Mouse (Mus musculus): ENCODE results near the gene Gm17387. TPM values are rescaled to one million over a fixed set of nuclear protein-coding genes. Genes with fewer than 3 reads are reported as not detected.
A peak's percentile ranks its signal among the peaks of the same experiment; 100 is the strongest.

The Gm17387 gene
- not detected in 2 replicates for polyA plus RNA-seq (2012; rRNA removed)

- Histone ChIP-seq H3K4me1 (ENCODE audit: control insufficient read depth, insufficient read depth, low read length) (no peaks in the 10 kb centered on the region; the same call in 1 of the 2 replicates), H3K4me3 (replicated peaks; ENCODE audit: extremely low read depth, low read depth, low read length) (no peak within 1 kb of the TSS)
- TF ChIP-seq CTCF (IDR thresholded peaks at IDR 0.05; ENCODE audit: insufficient read depth, low read length) (no peak), POLR2A (IDR thresholded peaks at IDR 0.05; ENCODE audit: borderline replicate concordance, extremely low read depth, low read depth, low read length) (no peak)
- no peak for DNase-seq
- 99% methylated on average over 2 of the region's 2 CpGs for WGBS
Observed at GRCm38 (mm10) chr7:141028831-141029230, at the start of gene Gm17387. Gene Gm17387, plus strand, starts transcription at chr7:141029131.

- DNase-seq, result no peak
- Histone ChIP-seq H3K4me3 (replicated peaks; ENCODE audit: extremely low read depth, low read depth, low read length) (no peak overlapping the region), H3K4me1 (ENCODE audit: control insufficient read depth, insufficient read depth, low read length) (no peaks in the 10 kb centered on the region)
- WGBS, result 81% methylated on average over 8 of the region's 8 CpGs
- TF ChIP-seq POLR2A (IDR thresholded peaks at IDR 0.05; ENCODE audit: borderline replicate concordance, extremely low read depth, low read depth, low read length) (no peak), CTCF (IDR thresholded peaks at IDR 0.05; ENCODE audit: insufficient read depth, low read length) (no peak)
Observed at GRCm38 (mm10) chr7:140981704-140982103, 47.2 kb upstream of the Gm17387 start.

- DNase-seq, result no peak
- Histone ChIP-seq H3K4me1 (ENCODE audit: control insufficient read depth, insufficient read depth, low read length) (no peaks in the 10 kb centered on the region), H3K4me3 (replicated peaks; ENCODE audit: extremely low read depth, low read depth, low read length) (no peak overlapping the region)
- 80% methylated on average over 7 of the region's 7 CpGs for WGBS
- TF ChIP-seq CTCF (IDR thresholded peaks at IDR 0.05; ENCODE audit: insufficient read depth, low read length), result no peak
- TF ChIP-seq POLR2A (IDR thresholded peaks at IDR 0.05; ENCODE audit: borderline replicate concordance, extremely low read depth, low read depth, low read length), result no peak
Observed at GRCm38 (mm10) chr7:140982971-140983370, 46.0 kb upstream of the Gm17387 start.

GRCm38 (mm10) chr7:140987182-140988138 lies 41.5 kb upstream of the Gm17387 start:
- H3K4me3 ChIP-seq (replicated peaks; ENCODE audit: extremely low read depth, low read depth, low read length), result no peak overlapping the region
- WGBS, result 77% methylated on average over 17 of the region's 17 CpGs
- TF ChIP-seq CTCF (IDR thresholded peaks at IDR 0.05; ENCODE audit: insufficient read depth, low read length) (no peak), POLR2A (IDR thresholded peaks at IDR 0.05; ENCODE audit: borderline replicate concordance, extremely low read depth, low read depth, low read length) (no peak)
- DNase-seq, result no peak
- no peaks in the 10 kb centered on the region for H3K4me1 ChIP-seq (ENCODE audit: control insufficient read depth, insufficient read depth, low read length)

- DNase-seq, result no peak
- H3K4me3 ChIP-seq (replicated peaks; ENCODE audit: extremely low read depth, low read depth, low read length), result no peak overlapping the region
- WGBS, result 76% methylated on average over 4 of the region's 4 CpGs
- no peaks in the 10 kb centered on the region for H3K4me1 ChIP-seq (ENCODE audit: control insufficient read depth, insufficient read depth, low read length)
- TF ChIP-seq CTCF (IDR thresholded peaks at IDR 0.05; ENCODE audit: insufficient read depth, low read length) (no peak), POLR2A (IDR thresholded peaks at IDR 0.05; ENCODE audit: borderline replicate concordance, extremely low read depth, low read depth, low read length) (no peak)
Observed at GRCm38 (mm10) chr7:140989022-140989421, 39.9 kb upstream of the Gm17387 start.

DNA sequence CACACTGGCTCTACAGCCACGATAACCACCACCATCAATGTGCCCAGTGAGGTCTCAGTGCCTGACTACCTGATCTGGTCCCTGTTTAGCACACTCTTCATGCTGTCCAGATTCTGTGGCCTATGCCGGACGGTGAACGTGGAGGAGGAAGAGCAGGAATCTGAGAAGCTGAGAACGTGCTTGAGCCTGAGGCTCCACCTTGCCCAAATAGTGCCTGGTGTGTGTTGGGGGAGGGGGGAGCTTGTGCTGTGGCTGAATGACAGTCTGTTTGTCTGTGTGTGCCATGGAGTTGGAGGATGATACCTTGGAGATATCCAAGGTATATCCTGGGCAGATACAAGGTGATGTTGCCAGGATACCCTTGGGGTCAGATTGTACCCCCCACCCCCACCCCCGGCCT lies 38.7 kb upstream of the Gm17387 start:
- no peak for TF ChIP-seq CTCF (IDR thresholded peaks at IDR 0.05; ENCODE audit: insufficient read depth, low read length)
- TF ChIP-seq POLR2A (IDR thresholded peaks at IDR 0.05; ENCODE audit: borderline replicate concordance, extremely low read depth, low read depth, low read length), result no peak
- Histone ChIP-seq H3K4me1 (ENCODE audit: control insufficient read depth, insufficient read depth, low read length) (no peaks in the 10 kb centered on the region), H3K4me3 (replicated peaks; ENCODE audit: extremely low read depth, low read depth, low read length) (no peak overlapping the region)
- DNase-seq, result no peak
- whole genome bisulfite sequencing, result 52% methylated on average over 6 of the region's 6 CpGs

- Histone ChIP-seq H3K4me1 (ENCODE audit: control insufficient read depth, insufficient read depth, low read length) (no peaks in the 10 kb centered on the region), H3K4me3 (replicated peaks; ENCODE audit: extremely low read depth, low read depth, low read length) (no peak overlapping the region)
- 64% methylated on average over 5 of the region's 5 CpGs for WGBS
- DNase-seq, result no peak
- TF ChIP-seq CTCF (IDR thresholded peaks at IDR 0.05; ENCODE audit: insufficient read depth, low read length), result no peak
- TF ChIP-seq POLR2A (IDR thresholded peaks at IDR 0.05; ENCODE audit: borderline replicate concordance, extremely low read depth, low read depth, low read length), result no peak
Observed at GRCm38 (mm10) chr7:140990622-140991021, 38.3 kb upstream of the Gm17387 start.

DNA sequence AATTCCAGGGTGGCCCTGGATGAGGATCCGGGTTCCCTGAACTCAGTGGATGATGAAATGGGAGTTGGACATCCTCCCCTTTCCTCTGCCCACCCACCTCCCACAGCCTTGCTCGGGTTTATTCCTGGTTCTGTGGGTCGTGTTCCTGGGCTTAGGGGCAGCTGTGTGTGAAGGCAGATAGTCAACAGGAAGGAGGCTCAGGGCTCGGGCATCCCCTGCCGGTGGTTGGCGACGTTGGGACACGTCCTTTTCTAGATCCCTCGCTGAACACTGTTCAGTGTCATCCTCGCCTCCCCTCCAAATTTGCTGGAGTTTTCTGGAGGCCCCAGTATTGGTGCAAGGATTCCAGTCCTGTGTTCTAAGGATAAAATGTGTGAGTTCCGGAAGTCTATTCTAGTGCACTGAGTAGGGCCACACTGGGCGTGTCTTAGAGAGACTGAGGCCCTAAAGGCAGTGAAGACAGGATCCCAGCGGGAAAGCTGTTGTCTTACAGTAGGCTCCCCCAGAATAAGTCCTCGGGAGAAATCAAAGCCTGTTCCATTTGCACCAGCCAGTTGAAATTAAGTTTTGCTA lies 37.7 kb upstream of the Gm17387 start:
- Histone ChIP-seq H3K4me1 (ENCODE audit: control insufficient read depth, insufficient read depth, low read length) (no peaks in the 10 kb centered on the region), H3K4me3 (replicated peaks; ENCODE audit: extremely low read depth, low read depth, low read length) (no peak overlapping the region)
- WGBS, result 68% methylated on average over 14 of the region's 14 CpGs
- DNase-seq, result no peak
- TF ChIP-seq POLR2A (IDR thresholded peaks at IDR 0.05; ENCODE audit: borderline replicate concordance, extremely low read depth, low read depth, low read length), result no peak
- TF ChIP-seq CTCF (IDR thresholded peaks at IDR 0.05; ENCODE audit: insufficient read depth, low read length), result peak; percentile 29; the same call in 1 of the 2 replicates

DNA sequence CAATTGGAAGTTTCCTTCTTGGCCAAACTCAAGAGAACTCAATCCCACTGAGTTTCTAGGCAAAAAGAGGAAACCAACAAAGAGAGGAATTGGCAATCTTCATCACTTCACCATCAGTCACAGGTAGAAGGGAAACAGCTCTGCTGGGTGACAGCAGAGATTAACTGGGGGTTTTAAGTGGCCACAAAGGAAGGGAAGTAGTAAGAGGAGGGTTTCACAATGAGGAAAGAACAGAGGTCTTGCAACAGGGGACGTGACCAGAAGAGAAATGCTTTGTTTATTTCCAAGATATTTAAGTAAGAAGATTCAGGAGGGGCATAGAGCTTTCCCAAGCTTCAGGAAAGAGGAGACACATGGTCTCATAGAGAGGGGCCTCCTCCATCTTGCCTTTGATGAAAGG lies 31.1 kb upstream of the Gm17387 start:
- Histone ChIP-seq H3K4me1 (ENCODE audit: control insufficient read depth, insufficient read depth, low read length) (no peaks in the 10 kb centered on the region), H3K4me3 (replicated peaks; ENCODE audit: extremely low read depth, low read depth, low read length) (no peak overlapping the region)
- no peak for DNase-seq
- TF ChIP-seq CTCF (IDR thresholded peaks at IDR 0.05; ENCODE audit: insufficient read depth, low read length), result no peak
- TF ChIP-seq POLR2A (IDR thresholded peaks at IDR 0.05; ENCODE audit: borderline replicate concordance, extremely low read depth, low read depth, low read length), result no peak
- WGBS, result 34% methylated on average over 1 of the region's 1 CpGs
